Mouse (Mus musculus) stomach, embryonic 15.5 days (tissue): ENCODE results near the gene Fhad1. TPM values are rescaled to one million over a fixed set of nuclear protein-coding genes. Genes with fewer than 3 reads are reported as not detected.

Source experiments
- ATAC-seq: fragments of 200-750 bp; cut with Nextera tagmentation; 2 replicates; pipeline ENCODE4 v1.8.0; 2017; ENCODE audit warnings: low read depth, moderate number of reproducible peaks, moderate TSS enrichment; ENCODE audit not compliant: insufficient read depth, low FRiP score
- H3K27ac ChIP-seq: fragments of 300-500 bp; sonication (generic); 2 replicates; pipeline ENCODE4 v1.5.1; 2015; ENCODE audit warnings: mild to moderate bottlenecking, inconsistent platforms
- H3K27me3 ChIP-seq: fragments of 300-500 bp; sonication (generic); replicated peaks from 2 replicates; pipeline ENCODE4 v1.6.1; 2015; ENCODE audit warnings: inconsistent platforms
- H3K36me3 ChIP-seq: fragments of 300-500 bp; sonication (generic); 2 replicates; pipeline ENCODE4 v1.6.1; 2015; ENCODE audit warnings: inconsistent platforms
- H3K4me1 ChIP-seq: fragments of 300-500 bp; sonication (generic); 2 replicates; pipeline ENCODE4 v1.6.1; 2015; ENCODE audit warnings: inconsistent platforms
- H3K4me2 ChIP-seq: fragments of 300-500 bp; sonication (generic); 2 replicates; pipeline ENCODE4 v1.6.1; 2015; ENCODE audit warnings: mild to moderate bottlenecking, inconsistent platforms
- H3K4me3 ChIP-seq: fragments of 300-500 bp; sonication (generic); replicated peaks from 2 replicates; pipeline ENCODE4 v1.5.1; 2015; ENCODE audit warnings: inconsistent platforms
- H3K9ac ChIP-seq: fragments of 300-500 bp; sonication (generic); 2 replicates; pipeline ENCODE4 v1.6.1; 2015; ENCODE audit warnings: inconsistent platforms
- H3K9me3 ChIP-seq: fragments of 300-500 bp; sonication (generic); 2 replicates; pipeline ENCODE4 v1.6.1; 2016; ENCODE audit warnings: inconsistent platforms
- WGBS: fragments of 180-500 bp; shearing (Covaris S2); methylation state at CpG from one replicate; pipeline ENCODE4 v1.1.7; 2015; 5-methylcytosine and 5-hydroxymethylcytosine counted together
- polyA plus RNA-seq: library from polyadenylated mRNA; unstranded; fragments of >200 nt; fragmentation: Nextera tagmentation; extraction: Ambion mirVana; gene quantifications from 2 replicates; pipeline ENCODE4 v1.2.1, GENCODE M21; 2015

Fhad1 gene
- polyA plus RNA-seq, 1 experiment from 2014 or later: 2.7 TPM

GRCm38 (mm10) chr4:142037897-142038296, 23.0 kb upstream of the Fhad1 start:
- H3K27ac ChIP-seq: no peak overlapping the region
- no peak for ATAC-seq
- no peak overlapping the region for H3K4me2 ChIP-seq
- H3K36me3 ChIP-seq: no peaks in the 10 kb centered on the region; the same call in 1 of the 2 replicates
- peaks cover 6% of the 10 kb centered on the region; the same call in 1 of the 2 replicates for H3K4me1 ChIP-seq
- H3K9me3 ChIP-seq: no peaks in the 10 kb centered on the region
- no peak overlapping the region for H3K9ac ChIP-seq
- no peak overlapping the region for H3K4me3 ChIP-seq
- 66% methylated on average over 4 of the region's 4 CpGs for WGBS
- no peaks in the 10 kb centered on the region for H3K27me3 ChIP-seq

- WGBS: 47% methylated on average over 13 of the region's 13 CpGs
- Histone ChIP-seq H3K36me3 (peaks cover 14% of the 10 kb centered on the region; the same call in 1 of the 2 replicates), H3K27me3 (no peaks in the 10 kb centered on the region), H3K9ac (no peak overlapping the region), H3K4me1 (no peaks in the 10 kb centered on the region), H3K4me3 (no peak overlapping the region), H3K27ac (no peak overlapping the region), H3K4me2 (no peak overlapping the region), H3K9me3 (no peaks in the 10 kb centered on the region)
- ATAC-seq: no peak
These were observed 13.7 kb upstream of the Fhad1 start for GRCm38 (mm10) chr4:142028533-142028932.

GRCm38 (mm10) chr4:142026965-142027364, 12.1 kb upstream of the Fhad1 start:
- no peak for ATAC-seq
- no peaks in the 10 kb centered on the region for H3K27me3 ChIP-seq
- no peak overlapping the region for H3K9ac ChIP-seq
- no peak overlapping the region for H3K27ac ChIP-seq
- 62% methylated on average over 2 of the region's 2 CpGs for WGBS
- H3K4me3 ChIP-seq: no peak overlapping the region
- H3K36me3 ChIP-seq: peaks cover 14% of the 10 kb centered on the region; the same call in 1 of the 2 replicates
- no peak overlapping the region for H3K4me2 ChIP-seq
- no peaks in the 10 kb centered on the region; the same call in 1 of the 2 replicates for H3K4me1 ChIP-seq
- H3K9me3 ChIP-seq: no peaks in the 10 kb centered on the region

- Histone ChIP-seq H3K36me3 (no peaks in the 10 kb centered on the region), H3K9me3 (no peaks in the 10 kb centered on the region), H3K9ac (no peak overlapping the region), H3K4me3 (no peak overlapping the region), H3K27ac (no peak overlapping the region), H3K4me1 (no peaks in the 10 kb centered on the region; the same call in 1 of the 2 replicates), H3K4me2 (no peak overlapping the region), H3K27me3 (no peaks in the 10 kb centered on the region)
- 84% methylated on average over 2 of the region's 2 CpGs for WGBS
- no peak for ATAC-seq
These were observed 9.7 kb upstream of the Fhad1 start for GRCm38 (mm10) chr4:142024536-142024935.

- no peaks in the 10 kb centered on the region for H3K27me3 ChIP-seq
- WGBS: 70% methylated on average over 4 of the region's 4 CpGs
- H3K4me3 ChIP-seq: no peak overlapping the region
- no peak overlapping the region for H3K27ac ChIP-seq
- no peaks in the 10 kb centered on the region; the same call in 1 of the 2 replicates for H3K4me1 ChIP-seq
- no peak overlapping the region for H3K9ac ChIP-seq
- no peaks in the 10 kb centered on the region for H3K36me3 ChIP-seq
- ATAC-seq: no peak
- H3K4me2 ChIP-seq: no peak overlapping the region
- H3K9me3 ChIP-seq: no peaks in the 10 kb centered on the region
These were observed 8.3 kb upstream of the Fhad1 start for GRCm38 (mm10) chr4:142023166-142023565.

GRCm38 (mm10) chr4:142017686-142018085, 2.8 kb upstream of the Fhad1 start:
- Histone ChIP-seq H3K4me3 (no peak overlapping the region), H3K9me3 (no peaks in the 10 kb centered on the region), H3K4me1 (peaks cover 19% of the 10 kb centered on the region), H3K27ac (no peak overlapping the region), H3K4me2 (0 out of 2 replicates have a peak overlapping the region, but pooled peaks have one; percentile 21), H3K36me3 (no peaks in the 10 kb centered on the region), H3K27me3 (0 out of 2 replicates have a peak, but pooled peaks cover 4% of the 10 kb centered on the region), H3K9ac (no peak overlapping the region)
- 30% methylated on average over 15 of the region's 15 CpGs for WGBS
- peak; percentile 54 for ATAC-seq

- no peak overlapping the region for H3K9ac ChIP-seq
- peaks cover 12% of the 10 kb centered on the region for H3K4me1 ChIP-seq
- 81% methylated on average over 13 of the region's 13 CpGs for whole genome bisulfite sequencing
- no peak overlapping the region for H3K4me3 ChIP-seq
- H3K27me3 ChIP-seq: 0 out of 2 replicates have a peak, but pooled peaks cover 4% of the 10 kb centered on the region
- no peaks in the 10 kb centered on the region for H3K9me3 ChIP-seq
- H3K4me2 ChIP-seq: no peak overlapping the region
- no peak overlapping the region for H3K27ac ChIP-seq
- ATAC-seq: no peak
- no peaks in the 10 kb centered on the region for H3K36me3 ChIP-seq
These were observed 3.6 kb downstream of the Fhad1 start for GRCm38 (mm10) chr4:142011236-142011635.

GRCm38 (mm10) chr4:142010441-142010840, 4.4 kb downstream of the Fhad1 start:
- Histone ChIP-seq H3K4me1 (peaks cover 9% of the 10 kb centered on the region), H3K4me2 (no peak overlapping the region), H3K36me3 (no peaks in the 10 kb centered on the region), H3K27me3 (0 out of 2 replicates have a peak, but pooled peaks cover 4% of the 10 kb centered on the region), H3K27ac (no peak overlapping the region), H3K4me3 (no peak overlapping the region), H3K9ac (no peak overlapping the region), H3K9me3 (no peaks in the 10 kb centered on the region)
- no peak for ATAC-seq
- WGBS: 69% methylated on average over 7 of the region's 7 CpGs

GRCm38 (mm10) chr4:142008206-142008605, 6.7 kb downstream of the Fhad1 start:
- ATAC-seq: peak; percentile 38; the same call in 1 of the 2 replicates
- Histone ChIP-seq H3K4me1 (no peaks in the 10 kb centered on the region), H3K9ac (no peak overlapping the region), H3K4me3 (no peak overlapping the region), H3K36me3 (no peaks in the 10 kb centered on the region), H3K4me2 (no peak overlapping the region), H3K27ac (no peak overlapping the region), H3K9me3 (no peaks in the 10 kb centered on the region), H3K27me3 (no peaks in the 10 kb centered on the region)
- WGBS: 66% methylated on average over 11 of the region's 11 CpGs

- 54% methylated on average over 9 of the region's 9 CpGs for WGBS
- no peak for ATAC-seq
- Histone ChIP-seq H3K27ac (peak overlapping the region; percentile 44; the same call in 1 of the 2 replicates), H3K4me2 (no peak overlapping the region), H3K4me3 (no peak overlapping the region), H3K9me3 (no peaks in the 10 kb centered on the region), H3K4me1 (peaks cover 9% of the 10 kb centered on the region; the same call in 1 of the 2 replicates), H3K9ac (no peak overlapping the region), H3K27me3 (no peaks in the 10 kb centered on the region), H3K36me3 (no peaks in the 10 kb centered on the region)
These were observed 14.3 kb downstream of the Fhad1 start for GRCm38 (mm10) chr4:142000581-142000980.

GRCm38 (mm10) chr4:141999494-142000074, 15.3 kb downstream of the Fhad1 start:
- Histone ChIP-seq H3K36me3 (no peaks in the 10 kb centered on the region), H3K9me3 (no peaks in the 10 kb centered on the region), H3K4me2 (no peak overlapping the region), H3K27me3 (no peaks in the 10 kb centered on the region), H3K27ac (peak overlapping the region; percentile 95), H3K4me1 (peaks cover 9% of the 10 kb centered on the region; the same call in 1 of the 2 replicates), H3K4me3 (no peak overlapping the region), H3K9ac (no peak overlapping the region)
- WGBS: 39% methylated on average over 7 of the region's 7 CpGs
- peak; percentile 84 for ATAC-seq

GRCm38 (mm10) chr4:141998282-141998821, 16.5 kb downstream of the Fhad1 start:
- Histone ChIP-seq H3K9ac (no peak overlapping the region), H3K4me1 (peaks cover 9% of the 10 kb centered on the region; the same call in 1 of the 2 replicates), H3K36me3 (no peaks in the 10 kb centered on the region), H3K27me3 (no peaks in the 10 kb centered on the region), H3K4me2 (peak overlapping the region; percentile 8; the same call in 1 of the 2 replicates), H3K27ac (peak overlapping the region; percentile 2), H3K4me3 (no peak overlapping the region), H3K9me3 (no peaks in the 10 kb centered on the region)
- ATAC-seq: no peak
- WGBS: 21% methylated on average over 11 of the region's 11 CpGs
